Mouse (Mus musculus) Muller cell, postnatal 12 days (primary cell): ENCODE measurements around the gene Olfr209.
A peak's percentile ranks its signal among the peaks of the same experiment; 100 is the strongest.
"Not testable (repeated sequence)": the region's sequence is repeated elsewhere in the genome, so short reads cannot be mapped to it uniquely, and the experiment has no call there.

Source experiments
- DNase-seq: peaks from one replicate; pipeline ENCODE4 v3.0.0-alpha.2; 2015; ENCODE audit errors: inconsistent ontology term

The Olfr209 gene

DNA sequence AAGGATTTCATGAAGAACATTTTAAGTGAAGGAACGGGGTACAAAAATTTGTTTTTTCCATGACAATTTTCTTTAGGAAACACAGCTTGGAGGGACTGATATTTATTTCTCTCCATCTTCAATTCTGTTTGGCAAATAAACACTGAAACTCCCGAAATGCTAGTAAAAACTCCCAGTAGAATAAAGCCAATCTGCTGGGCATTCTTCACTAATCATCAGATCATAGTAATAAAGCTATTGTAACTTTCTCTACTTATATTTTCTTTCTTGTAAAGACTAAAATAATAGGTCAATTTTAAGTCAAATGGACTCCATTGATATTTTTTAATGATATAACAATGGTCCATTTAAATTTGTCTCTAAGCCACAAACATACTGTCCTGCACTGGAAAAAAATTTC is at the start of gene Olfr209:
Olfr209 (minus strand) TSS at position 101 of the 400 bp plus-strand sequence.
- DNase-seq: no peak

DNA sequence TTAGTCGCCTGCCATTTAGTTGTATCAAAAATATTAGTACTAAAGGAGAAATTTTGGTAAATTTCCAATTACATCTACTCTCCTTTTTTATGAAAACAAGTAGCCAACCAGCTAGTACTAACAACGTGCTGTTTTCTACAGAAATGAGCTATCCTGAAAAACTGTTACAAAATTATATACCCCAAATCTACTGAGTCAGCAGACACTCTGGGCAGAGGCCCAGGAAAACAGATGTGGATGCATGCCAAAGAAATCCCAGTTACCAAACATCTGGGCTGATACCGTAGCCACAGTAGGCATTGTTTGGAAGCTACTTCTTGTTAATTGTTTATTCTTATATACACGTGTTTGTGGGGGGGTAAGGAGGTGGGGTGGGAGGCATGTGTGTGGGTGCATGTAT is 49.7 kb upstream of the Olfr209 start:
- no peak for DNase-seq

DNA sequence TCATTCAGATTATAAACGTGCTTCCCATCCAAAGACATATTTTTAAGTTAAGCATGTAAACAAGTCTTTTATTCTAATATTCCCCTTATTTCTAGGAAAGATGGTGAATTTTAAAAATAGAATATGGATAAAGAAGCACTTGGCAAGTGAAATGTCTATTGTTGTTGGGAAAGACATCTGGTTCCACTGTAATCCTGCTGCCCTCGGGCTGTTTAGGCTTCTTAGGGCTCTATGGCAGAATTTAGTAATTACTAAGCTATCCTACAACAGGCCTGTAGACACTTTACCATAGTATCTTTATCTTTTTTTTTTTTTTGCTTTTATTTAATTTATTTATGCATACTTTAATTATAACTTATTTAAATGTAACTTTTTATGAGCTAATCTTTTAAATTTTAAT is 46.0 kb upstream of the Olfr209 start:
- no peak for DNase-seq

DNA sequence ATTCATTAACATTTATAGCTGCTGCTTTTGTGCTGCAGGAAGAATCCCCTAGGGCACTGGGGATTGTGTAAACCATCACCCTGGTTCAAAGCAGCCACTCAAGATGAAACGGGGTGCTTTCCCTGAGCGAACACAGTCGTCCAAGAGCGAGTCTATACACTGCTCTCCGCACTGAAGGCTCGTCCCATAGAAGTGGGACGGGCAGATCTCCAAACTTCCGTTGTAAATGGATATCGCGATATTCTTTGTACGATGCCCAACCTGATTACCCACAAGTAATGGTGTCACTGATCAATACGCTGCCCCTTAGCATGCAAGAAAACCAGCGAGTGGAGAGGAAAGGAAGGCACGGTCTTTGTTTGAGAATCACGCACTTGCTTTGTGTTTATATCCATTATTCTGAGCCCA is 45.6 kb upstream of the Olfr209 start:
- no peak for DNase-seq

DNA sequence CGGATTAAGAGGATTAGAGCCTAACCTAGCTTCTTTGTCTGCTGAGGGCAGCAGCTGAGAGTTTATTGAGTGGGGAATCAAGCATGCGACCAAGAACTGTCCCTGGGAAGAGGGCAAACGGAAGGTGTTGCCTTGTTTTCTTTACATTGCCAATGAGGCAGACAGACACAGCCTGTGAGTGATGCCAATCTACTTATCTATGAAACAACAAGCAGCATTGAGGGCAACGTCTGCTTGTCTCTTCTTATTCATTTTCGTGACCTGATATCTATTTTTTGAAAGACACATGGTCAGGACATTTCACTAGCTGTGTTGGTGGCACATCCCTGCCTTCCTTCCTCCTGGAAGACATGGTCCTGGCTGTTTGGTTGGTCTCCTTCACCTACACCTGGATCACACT is 43.2 kb upstream of the Olfr209 start, which contains the start of gene Gabrr3:
Gabrr3 (plus strand) TSS at position 301 of the 400 bp plus-strand sequence.
- DNase-seq: no peak

DNA sequence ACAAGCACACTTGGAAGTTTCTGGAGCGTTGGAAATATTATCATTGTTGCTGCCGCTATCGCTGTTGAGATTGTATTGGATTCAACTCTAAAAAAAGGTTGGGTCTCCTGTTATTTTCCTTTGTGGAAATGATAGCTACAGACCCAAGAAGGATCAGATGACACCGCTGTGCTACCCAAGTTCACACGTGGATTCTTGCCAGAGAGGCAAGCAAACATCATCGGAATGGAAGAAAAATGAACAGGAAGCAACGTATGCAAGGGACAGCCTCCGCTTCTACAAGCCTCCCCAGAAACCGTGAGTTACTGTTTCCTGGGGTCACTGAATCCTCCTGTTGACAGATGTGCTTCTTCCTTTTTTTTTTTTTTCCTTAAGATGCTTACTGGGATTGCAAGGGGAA is 41.0 kb upstream of the Olfr209 start:
- no peak for DNase-seq

DNA sequence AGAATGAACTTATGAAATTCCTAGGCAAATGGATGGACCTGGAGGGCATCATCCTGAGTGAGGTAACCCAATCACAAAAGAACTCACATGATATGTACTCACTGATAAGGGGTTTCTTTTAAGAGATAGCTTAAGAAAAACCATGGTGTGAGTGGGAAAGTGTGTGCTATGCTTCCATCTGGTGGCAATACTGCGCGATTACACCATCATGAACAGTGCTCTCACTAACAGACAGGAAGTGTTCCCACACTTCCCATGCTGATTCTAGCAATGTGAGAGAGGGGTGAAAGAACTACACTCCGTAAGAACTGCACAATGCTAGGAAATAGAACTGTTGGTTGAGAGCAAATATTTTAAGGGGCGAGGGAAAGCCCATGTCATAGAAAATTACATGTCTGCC is 39.9 kb upstream of the Olfr209 start:
- peak; percentile 42 for DNase-seq

DNA sequence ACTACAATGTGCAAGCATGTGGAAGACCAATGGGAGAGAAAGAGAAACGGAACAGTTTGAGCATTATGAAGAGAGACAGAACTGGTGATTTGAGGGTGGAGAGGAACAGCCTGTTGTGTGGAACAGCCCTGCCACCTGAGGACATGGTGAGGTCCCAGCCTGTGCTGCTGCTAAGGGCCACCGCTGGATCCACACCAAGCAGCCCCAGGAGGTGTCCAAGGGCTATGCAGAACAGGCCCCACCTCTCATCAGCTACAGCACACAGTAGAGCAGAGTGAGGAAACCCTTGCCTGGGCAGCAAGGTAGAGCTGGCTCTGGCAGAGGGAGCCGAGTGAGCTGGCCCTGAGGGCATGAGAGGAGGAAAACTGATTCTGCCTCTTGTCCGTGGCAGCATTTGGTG is 38.2 kb upstream of the Olfr209 start:
- no peak for DNase-seq

DNA sequence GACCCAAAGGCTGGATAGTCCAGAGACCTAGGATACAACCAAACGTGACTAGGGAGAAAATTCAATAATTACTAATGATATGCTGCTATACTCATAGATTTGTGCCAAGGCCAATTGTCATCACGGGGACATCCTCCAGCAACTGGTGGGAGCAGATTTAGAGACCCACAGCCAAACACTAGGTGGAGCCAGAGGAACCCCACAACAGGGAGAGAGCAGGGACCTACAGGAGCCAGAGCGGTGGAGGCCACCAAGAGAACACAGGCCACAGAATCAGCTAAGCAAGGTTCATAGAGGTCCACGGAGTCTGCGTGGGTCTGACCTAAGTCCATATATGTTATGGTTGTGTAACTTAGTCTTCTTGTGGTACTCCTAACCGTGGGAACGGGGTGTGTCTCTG is 37.3 kb upstream of the Olfr209 start:
- DNase-seq: no peak

DNA sequence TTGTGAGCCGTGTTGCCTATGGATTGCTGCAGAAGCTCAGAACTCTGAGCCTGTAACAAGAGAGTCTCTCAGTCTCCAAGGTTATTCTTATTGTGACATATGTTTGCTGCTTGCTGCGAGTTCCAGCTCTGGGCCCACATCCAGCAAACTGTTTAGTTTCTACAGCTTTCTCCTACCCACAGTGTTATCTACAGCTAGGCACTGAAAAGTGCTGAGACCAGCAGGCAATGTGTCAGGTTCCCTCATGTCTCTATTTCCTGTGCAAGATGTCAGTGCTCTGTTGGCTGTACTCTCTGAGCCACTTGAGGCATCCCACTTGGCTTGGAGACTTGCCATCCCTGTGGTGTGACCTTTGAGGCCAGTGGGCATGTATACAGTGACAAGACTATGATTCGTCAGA is 29.5 kb upstream of the Olfr209 start:
- peak; percentile 16 for DNase-seq

DNA sequence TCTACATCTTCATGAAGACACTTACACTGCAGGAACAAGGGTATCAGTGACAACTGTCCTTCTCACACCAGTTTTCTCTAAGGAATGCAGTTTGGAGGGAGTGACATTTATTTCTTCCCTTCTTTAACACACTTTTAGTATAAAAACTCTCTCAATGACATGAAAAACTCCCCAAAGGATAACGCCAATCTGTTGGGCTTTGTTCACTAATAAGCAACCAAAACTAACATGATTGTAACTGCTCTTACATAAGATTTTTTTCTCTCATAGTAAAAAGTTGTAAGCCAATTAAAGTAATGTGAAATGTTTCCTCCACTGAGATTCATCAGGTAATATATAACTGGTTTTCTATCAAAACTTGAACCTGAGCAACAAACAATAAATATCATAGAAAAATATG is 14.6 kb downstream of the Olfr209 start, which contains the start of gene Olfr206:
Olfr206 (minus strand) TSS at position 101 of the 400 bp plus-strand sequence.
- DNase-seq: no peak

DNA sequence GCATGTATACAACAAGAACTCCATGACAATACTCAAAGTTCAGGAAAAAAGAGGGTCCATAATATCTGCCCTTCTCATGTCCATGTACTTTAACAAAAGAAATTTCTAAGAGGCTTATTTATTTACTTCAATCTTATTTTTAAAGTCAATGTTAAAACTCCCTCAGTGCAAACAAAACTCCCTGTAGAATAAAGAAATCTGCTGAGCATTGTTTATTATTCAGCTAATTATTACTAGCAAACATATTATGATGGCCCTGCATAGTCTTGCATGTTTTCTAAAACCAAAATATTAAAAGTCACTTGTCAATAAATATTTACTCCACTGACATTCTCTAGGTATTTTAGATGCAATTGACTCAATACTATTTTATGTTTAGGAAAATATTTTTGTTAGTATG is 32.8 kb downstream of the Olfr209 start, which contains the start of gene Olfr205:
Olfr205 (minus strand) TSS at position 101 of the 400 bp plus-strand sequence.
- no peak for DNase-seq

DNA sequence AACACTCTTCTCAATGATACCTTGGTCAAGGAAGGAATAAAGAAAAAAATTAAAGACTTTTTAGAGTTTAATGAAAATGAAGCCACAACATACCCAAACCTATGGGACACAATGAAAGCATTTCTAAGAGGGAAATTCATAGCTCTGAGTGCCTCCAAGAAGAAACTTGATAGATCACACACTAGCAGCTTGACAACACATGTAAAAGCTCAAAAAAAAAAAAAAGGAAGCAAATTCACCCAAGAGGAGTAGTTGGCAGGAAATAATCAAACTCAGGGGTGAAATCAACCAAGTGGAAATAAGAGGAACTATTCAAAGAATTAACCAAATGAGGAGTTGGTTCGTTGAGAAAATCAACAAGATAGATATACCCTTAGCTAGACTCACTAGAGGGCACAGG is 40.5 kb downstream of the Olfr209 start:
- DNase-seq: not testable (repeated sequence)

DNA sequence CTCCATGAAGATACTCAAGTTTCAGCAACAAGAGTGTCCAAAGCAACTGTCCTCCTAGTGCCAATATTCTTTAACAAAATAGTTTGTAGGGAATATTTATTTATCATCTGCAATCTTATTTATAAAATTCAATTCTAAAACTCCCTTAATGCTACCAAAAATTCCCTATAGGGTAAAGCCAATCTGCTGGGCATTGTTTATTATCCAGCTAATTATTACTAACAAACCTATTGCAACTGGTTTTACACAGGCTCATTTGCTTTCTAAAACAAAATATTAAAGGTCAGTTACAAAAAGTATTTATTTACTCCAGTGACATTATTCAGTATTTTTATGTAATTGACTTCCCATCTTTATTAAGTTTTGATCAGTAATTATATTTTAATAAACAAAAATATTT is 45.6 kb downstream of the Olfr209 start, which contains the start of gene Olfr204:
Olfr204 (minus strand) TSS at position 101 of the 400 bp plus-strand sequence.
- DNase-seq: no peak
